Mouse (Mus musculus): ENCODE data around the gene Nmnat2. TPM values are rescaled to one million over a fixed set of nuclear protein-coding genes. Genes with fewer than 3 reads are reported as not detected.

The Nmnat2 gene
- total RNA-seq, 2 experiments from 2014 or later, result not detected

DNA sequence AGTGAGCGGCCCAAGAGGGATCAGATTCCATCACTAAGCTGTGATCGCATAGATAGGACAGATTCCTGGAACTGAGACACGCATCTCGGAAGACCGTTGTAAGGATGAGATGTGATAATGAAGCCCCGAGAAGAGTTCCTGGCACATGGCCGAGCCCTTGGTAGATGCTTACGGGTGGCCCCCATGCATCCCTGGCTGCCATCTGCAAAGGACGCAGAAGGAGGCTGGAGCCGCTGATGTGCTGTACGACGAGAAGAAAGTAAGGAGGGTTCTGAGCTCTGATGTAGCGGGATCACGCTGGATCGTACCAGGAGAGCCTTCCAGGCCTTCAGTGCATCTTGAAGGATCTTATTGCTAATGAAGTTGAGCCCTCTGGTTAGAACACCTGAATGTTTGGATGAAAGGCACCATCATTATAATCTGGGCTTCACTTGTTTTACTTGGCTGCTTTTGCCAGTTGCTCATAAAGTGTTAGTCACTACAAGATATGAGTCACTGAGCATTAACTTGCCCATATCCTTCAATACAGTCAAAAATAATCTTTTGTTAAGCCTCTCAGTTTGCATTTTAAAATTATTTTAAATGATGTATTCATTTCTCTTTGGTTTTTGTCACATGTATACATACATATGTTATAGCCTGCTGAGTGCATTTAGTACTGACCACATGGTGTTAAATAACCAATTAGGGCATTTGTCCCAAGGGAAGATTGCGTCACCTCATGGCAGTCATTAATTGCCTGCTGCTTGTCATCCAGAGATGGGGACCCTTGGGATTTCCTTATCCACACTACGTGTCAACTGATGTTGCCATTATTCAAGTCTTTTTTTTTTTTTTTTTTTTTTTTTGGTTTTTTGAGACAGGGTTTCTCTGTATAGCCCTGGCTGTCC is 147.7 kb downstream of the Nmnat2 start:
- ATAC-seq (replicated peaks; ENCODE audit: low FRiP score, poor library complexity, severe bottlenecking), result no peak

- ATAC-seq (replicated peaks; ENCODE audit: low FRiP score, poor library complexity, severe bottlenecking), result no peak
Observed at GRCm38 (mm10) chr1:153103186-153103554, 148.4 kb downstream of the Nmnat2 start.

- no peak for ATAC-seq (replicated peaks; ENCODE audit: low FRiP score, poor library complexity, severe bottlenecking)
Observed at GRCm38 (mm10) chr1:153104804-153105203, 150.0 kb downstream of the Nmnat2 start.

GRCm38 (mm10) chr1:153107866-153108265 is 153.1 kb downstream of the Nmnat2 start:
- no peak for ATAC-seq (replicated peaks; ENCODE audit: low FRiP score, poor library complexity, severe bottlenecking)

DNA sequence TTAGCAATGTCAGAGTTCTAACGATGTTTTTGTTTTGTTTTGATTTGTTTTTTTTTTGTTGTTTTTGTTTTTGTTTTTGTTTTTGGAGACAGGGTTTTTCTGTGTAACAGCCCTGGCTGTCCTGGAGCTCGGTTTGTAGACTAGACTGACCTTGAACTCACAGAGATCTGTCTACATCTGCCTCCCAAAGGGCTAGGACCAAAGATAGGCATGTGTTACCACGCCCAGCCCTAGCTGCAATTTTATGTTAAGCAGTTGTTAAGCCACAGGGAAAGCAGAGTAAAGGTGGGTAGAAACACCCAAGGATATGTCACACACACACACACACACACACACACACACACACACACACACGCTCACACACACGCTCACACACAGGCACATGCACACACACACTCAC is 154.6 kb downstream of the Nmnat2 start:
- ATAC-seq (replicated peaks; ENCODE audit: low FRiP score, poor library complexity, severe bottlenecking), result no peak

DNA sequence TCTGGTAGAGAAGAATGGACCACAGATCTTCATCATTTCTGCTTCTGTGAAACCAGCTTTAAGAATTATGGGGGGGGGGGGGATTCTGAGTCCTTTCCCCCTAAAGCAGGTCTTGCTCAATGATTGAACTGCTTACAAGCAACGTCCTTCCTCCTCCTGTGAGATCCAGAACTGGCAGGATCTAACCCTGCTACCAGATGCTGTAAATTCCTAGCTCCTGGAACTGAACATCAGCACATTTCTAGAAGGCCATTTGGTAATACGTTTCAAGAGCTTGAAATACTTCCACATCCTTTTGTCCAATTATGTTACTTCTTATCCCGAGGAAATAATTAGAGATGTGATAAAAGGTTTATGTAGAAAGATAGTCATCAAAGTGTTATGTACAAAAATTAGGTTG is 155.0 kb downstream of the Nmnat2 start:
- ATAC-seq (replicated peaks; ENCODE audit: low FRiP score, poor library complexity, severe bottlenecking), result no peak

DNA sequence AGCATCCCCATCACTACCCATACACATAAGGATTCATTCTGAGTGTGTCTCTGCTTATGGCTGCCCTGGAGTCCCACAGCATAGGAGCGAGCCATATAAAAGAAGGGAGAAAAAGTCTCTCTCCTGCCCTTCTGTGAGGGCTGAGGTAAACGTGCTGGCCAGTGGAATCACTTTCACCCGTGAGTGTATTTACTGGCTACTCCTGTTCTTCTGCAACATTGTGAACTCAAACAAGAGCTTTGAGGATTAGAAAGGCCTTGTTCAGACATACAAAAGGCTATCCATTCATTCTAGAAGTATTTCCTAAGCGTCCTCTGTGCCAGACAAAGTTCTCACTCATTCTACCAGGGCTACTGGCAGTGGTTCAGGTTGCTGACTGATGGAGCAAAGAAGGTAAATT is 156.8 kb downstream of the Nmnat2 start:
- ATAC-seq (replicated peaks; ENCODE audit: low FRiP score, poor library complexity, severe bottlenecking), result no peak

DNA sequence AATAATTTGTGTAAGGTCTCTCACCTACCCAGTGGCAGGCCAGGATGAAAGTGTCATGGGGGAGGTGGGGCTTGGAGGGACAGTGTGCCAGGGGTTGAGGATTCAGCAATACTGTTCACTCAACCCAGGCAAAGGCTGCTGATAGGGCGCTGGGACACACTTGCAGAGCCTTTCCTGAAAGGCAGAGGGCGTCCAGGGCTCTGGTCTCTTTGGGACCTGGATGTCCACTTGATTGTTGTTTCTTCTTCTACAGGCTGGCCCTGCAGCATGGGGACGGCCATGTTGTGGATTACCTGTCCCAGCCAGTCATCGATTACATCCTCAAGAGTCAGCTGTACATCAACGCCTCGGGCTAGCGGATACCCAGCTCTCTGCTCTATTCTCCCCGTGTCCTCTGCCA is 160.5 kb downstream of the Nmnat2 start:
- no peak for ATAC-seq (replicated peaks; ENCODE audit: low FRiP score, poor library complexity, severe bottlenecking)

- no peak for ATAC-seq (replicated peaks; ENCODE audit: low FRiP score, poor library complexity, severe bottlenecking)
Observed at GRCm38 (mm10) chr1:153120544-153120943, 165.8 kb downstream of the Nmnat2 start.

- ATAC-seq (replicated peaks; ENCODE audit: low FRiP score, poor library complexity, severe bottlenecking), result no peak
Observed at GRCm38 (mm10) chr1:153121320-153121719, 166.5 kb downstream of the Nmnat2 start.

GRCm38 (mm10) chr1:153122764-153123163 is 168.0 kb downstream of the Nmnat2 start:
- no peak for ATAC-seq (replicated peaks; ENCODE audit: low FRiP score, poor library complexity, severe bottlenecking)

- ATAC-seq (replicated peaks; ENCODE audit: low FRiP score, poor library complexity, severe bottlenecking), result no peak
Observed at GRCm38 (mm10) chr1:153124502-153124901, 169.7 kb downstream of the Nmnat2 start.

DNA sequence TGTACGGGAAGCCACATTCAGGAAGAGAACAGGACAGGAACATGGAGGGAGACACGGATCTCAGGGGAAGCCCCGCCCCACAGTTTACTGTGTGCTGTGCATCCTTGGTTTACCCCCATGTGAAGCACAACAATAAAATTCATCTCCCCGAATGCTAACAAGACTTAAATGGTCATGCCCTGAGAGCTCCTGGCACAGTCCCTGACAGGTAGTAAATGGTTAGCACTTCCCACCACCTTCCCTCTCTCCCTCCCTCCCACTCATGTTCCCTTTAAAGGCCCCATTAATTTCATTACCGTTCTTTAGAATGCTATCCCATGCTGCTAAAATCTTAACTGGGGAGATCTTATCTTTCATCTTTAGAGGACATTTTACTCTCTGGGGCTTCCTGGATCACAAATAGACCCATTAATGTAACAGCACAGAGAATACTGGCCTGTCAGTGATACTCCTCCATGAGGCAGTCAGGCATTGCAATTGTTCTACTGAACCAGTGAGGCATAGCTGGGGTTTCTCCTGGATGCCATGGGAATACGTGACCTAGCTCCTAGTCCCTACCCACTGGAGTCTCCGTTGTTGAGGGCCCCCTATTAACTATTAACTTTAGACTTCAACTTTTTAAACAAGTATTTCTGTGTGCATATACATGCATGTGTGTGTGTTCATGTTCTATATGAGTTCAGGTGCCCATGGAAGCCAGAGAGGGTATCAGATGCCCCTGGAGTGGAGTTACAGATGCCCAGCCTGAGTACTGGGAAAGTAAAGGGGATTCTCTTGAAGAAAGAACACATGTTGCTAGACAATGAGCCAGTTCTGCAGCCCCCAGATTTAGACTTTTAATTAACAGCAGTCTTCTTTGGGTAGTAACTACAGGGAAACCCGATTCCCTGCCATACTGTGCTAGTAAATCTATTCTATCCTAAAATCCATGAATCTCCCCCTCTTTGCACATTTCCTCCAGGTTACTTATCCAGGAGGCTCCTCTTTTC is 170.8 kb downstream of the Nmnat2 start:
- no peak for ATAC-seq (replicated peaks; ENCODE audit: low FRiP score, poor library complexity, severe bottlenecking)

DNA sequence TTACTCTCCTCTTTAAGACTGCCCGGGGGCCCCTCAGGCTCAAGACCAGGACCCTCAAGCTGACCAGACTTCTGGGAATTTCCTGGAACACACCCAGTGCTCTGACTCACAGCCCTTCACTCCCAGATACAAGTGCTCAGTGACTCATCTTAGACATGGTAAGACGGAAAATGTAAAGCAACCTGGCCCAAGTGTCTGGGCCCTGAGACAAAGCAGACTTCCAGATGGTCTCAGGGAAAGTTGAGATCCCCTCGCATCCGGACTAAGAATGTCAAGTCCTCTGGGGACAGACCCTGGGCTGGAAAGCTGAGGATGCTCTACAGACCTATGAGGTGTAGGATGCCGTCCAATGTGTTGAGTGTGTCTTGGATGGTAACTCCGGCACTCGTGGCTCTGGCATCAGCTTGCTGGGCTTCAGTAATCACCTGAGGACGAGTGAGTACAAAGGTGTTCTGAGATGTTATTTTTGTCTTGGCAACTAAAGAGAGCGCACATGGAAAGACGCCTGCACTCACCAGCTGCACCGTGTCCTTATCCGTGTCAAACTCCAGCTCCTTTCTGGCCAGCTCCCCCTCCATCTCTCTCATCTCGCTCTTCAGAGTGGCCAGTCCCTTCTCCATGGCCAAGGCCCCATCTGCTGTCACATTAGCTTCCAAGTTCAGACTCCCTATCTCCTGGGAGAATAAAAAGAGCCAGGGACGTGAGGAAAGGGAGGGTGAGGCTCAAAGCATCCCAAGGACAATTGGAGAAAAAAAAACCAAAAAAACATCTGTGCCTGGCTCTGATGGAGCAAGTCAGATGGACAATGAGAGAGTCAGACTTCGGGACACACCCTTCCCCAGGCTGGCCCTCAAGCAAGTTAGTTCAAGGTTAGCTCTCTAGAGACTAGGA is 171.9 kb downstream of the Nmnat2 start:
- ATAC-seq (replicated peaks; ENCODE audit: low FRiP score, poor library complexity, severe bottlenecking), result no peak

- no peak for ATAC-seq (replicated peaks; ENCODE audit: low FRiP score, poor library complexity, severe bottlenecking)
Observed at GRCm38 (mm10) chr1:153127622-153128021, 172.8 kb downstream of the Nmnat2 start.

- ATAC-seq (replicated peaks; ENCODE audit: low FRiP score, poor library complexity, severe bottlenecking), result no peak
Observed at GRCm38 (mm10) chr1:153128780-153129179, 174.0 kb downstream of the Nmnat2 start.

GRCm38 (mm10) chr1:153129992-153130713 is 175.4 kb downstream of the Nmnat2 start:
- ATAC-seq (replicated peaks; ENCODE audit: low FRiP score, poor library complexity, severe bottlenecking), result no peak

GRCm38 (mm10) chr1:153133865-153134781 is 179.3 kb downstream of the Nmnat2 start:
- ATAC-seq (replicated peaks; ENCODE audit: low FRiP score, poor library complexity, severe bottlenecking), result no peak

All from erythroid progenitor cell, adult 5-6 weeks (primary cell).